Mouse (Mus musculus): Measurements from ENCODE around the gene Glra1. TPM values are rescaled to one million over a fixed set of nuclear protein-coding genes. Genes with fewer than 3 reads are reported as not detected.

The Glra1 gene
- polyA plus RNA-seq, 1 experiment: not detected

- no peak overlapping the region for H3K4me3 ChIP-seq (ENCODE audit: low read depth, low read length)
- TF ChIP-seq POLR2A (IDR thresholded peaks at IDR 0.05; ENCODE audit: low read depth, low read length) (no peak), CTCF (IDR thresholded peaks at IDR 0.05; ENCODE audit: extremely low read depth, insufficient read length, insufficient replicate concordance, low read depth, low read length) (no peak)
- 74% methylated on average over 1 of the region's 1 CpGs for WGBS
- no peaks in the 10 kb centered on the region for H3K27me3 ChIP-seq (ENCODE audit: control insufficient read depth, insufficient read depth, low read length)
- no peaks in the 10 kb centered on the region for H3K4me1 ChIP-seq (ENCODE audit: control insufficient read depth, insufficient read depth, insufficient read length, low read length)
- H3K36me3 ChIP-seq (ENCODE audit: control insufficient read depth, insufficient read depth, low read length): no peaks in the 10 kb centered on the region
- H3K27ac ChIP-seq (ENCODE audit: insufficient read depth, low read depth, low read length): no peak overlapping the region
These were observed 62.3 kb downstream of the Glra1 start for GRCm38 (mm10) chr11:55545690-55546089.

- no peaks in the 10 kb centered on the region for H3K36me3 ChIP-seq (ENCODE audit: control insufficient read depth, insufficient read depth, low read length)
- WGBS: 48% methylated on average over 4 of the region's 4 CpGs
These were observed 65.3 kb downstream of the Glra1 start for GRCm38 (mm10) chr11:55542671-55543070.

GRCm38 (mm10) chr11:55542128-55542527 lies 65.9 kb downstream of the Glra1 start:
- Histone ChIP-seq H3K27me3 (ENCODE audit: control insufficient read depth, insufficient read depth, low read length) (no peaks in the 10 kb centered on the region), H3K36me3 (ENCODE audit: control insufficient read depth, insufficient read depth, low read length) (no peaks in the 10 kb centered on the region), H3K4me1 (ENCODE audit: control insufficient read depth, insufficient read depth, insufficient read length, low read length) (no peaks in the 10 kb centered on the region), H3K4me3 (ENCODE audit: low read depth, low read length) (no peak overlapping the region), H3K27ac (ENCODE audit: insufficient read depth, low read depth, low read length) (no peak overlapping the region)
- WGBS: 35% methylated on average over 7 of the region's 7 CpGs
- TF ChIP-seq POLR2A (IDR thresholded peaks at IDR 0.05; ENCODE audit: low read depth, low read length) (no peak), CTCF (IDR thresholded peaks at IDR 0.05; ENCODE audit: extremely low read depth, insufficient read length, insufficient replicate concordance, low read depth, low read length) (no peak)

More at GRCm38 (mm10) chr11:55542671-55543070, 65.3 kb downstream of the Glra1 start:
- H3K4me1 ChIP-seq (ENCODE audit: control insufficient read depth, insufficient read depth, insufficient read length, low read length): no peaks in the 10 kb centered on the region
- H3K4me3 ChIP-seq (ENCODE audit: low read depth, low read length): no peak overlapping the region
- H3K27me3 ChIP-seq (ENCODE audit: control insufficient read depth, insufficient read depth, low read length): no peaks in the 10 kb centered on the region
- TF ChIP-seq POLR2A (IDR thresholded peaks at IDR 0.05; ENCODE audit: low read depth, low read length): no peak
- no peak for TF ChIP-seq CTCF (IDR thresholded peaks at IDR 0.05; ENCODE audit: extremely low read depth, insufficient read length, insufficient replicate concordance, low read depth, low read length)
- no peak overlapping the region for H3K27ac ChIP-seq (ENCODE audit: insufficient read depth, low read depth, low read length)

GRCm38 (mm10) chr11:55534766-55535165 lies 73.2 kb downstream of the Glra1 start:
- Histone ChIP-seq H3K27ac (ENCODE audit: insufficient read depth, low read depth, low read length) (no peak overlapping the region), H3K4me3 (ENCODE audit: low read depth, low read length) (no peak overlapping the region), H3K36me3 (ENCODE audit: control insufficient read depth, insufficient read depth, low read length) (no peaks in the 10 kb centered on the region), H3K27me3 (ENCODE audit: control insufficient read depth, insufficient read depth, low read length) (no peaks in the 10 kb centered on the region), H3K4me1 (ENCODE audit: control insufficient read depth, insufficient read depth, insufficient read length, low read length) (no peaks in the 10 kb centered on the region)
- WGBS: 33% methylated on average over 2 of the region's 2 CpGs
- TF ChIP-seq POLR2A (IDR thresholded peaks at IDR 0.05; ENCODE audit: low read depth, low read length) (no peak), CTCF (IDR thresholded peaks at IDR 0.05; ENCODE audit: extremely low read depth, insufficient read length, insufficient replicate concordance, low read depth, low read length) (no peak)

- Histone ChIP-seq H3K27me3 (ENCODE audit: control insufficient read depth, insufficient read depth, low read length) (no peaks in the 10 kb centered on the region), H3K4me1 (ENCODE audit: control insufficient read depth, insufficient read depth, insufficient read length, low read length) (no peaks in the 10 kb centered on the region), H3K27ac (ENCODE audit: insufficient read depth, low read depth, low read length) (no peak overlapping the region), H3K36me3 (ENCODE audit: control insufficient read depth, insufficient read depth, low read length) (no peaks in the 10 kb centered on the region), H3K4me3 (ENCODE audit: low read depth, low read length) (no peak overlapping the region)
- TF ChIP-seq POLR2A (IDR thresholded peaks at IDR 0.05; ENCODE audit: low read depth, low read length): no peak
- no peak for TF ChIP-seq CTCF (IDR thresholded peaks at IDR 0.05; ENCODE audit: extremely low read depth, insufficient read length, insufficient replicate concordance, low read depth, low read length)
- WGBS: 65% methylated on average over 5 of the region's 5 CpGs
These were observed 74.6 kb downstream of the Glra1 start for GRCm38 (mm10) chr11:55533378-55533777.

- H3K27ac ChIP-seq (ENCODE audit: insufficient read depth, low read depth, low read length): no peak overlapping the region
- WGBS: 76% methylated on average over 7 of the region's 7 CpGs
- TF ChIP-seq CTCF (IDR thresholded peaks at IDR 0.05; ENCODE audit: extremely low read depth, insufficient read length, insufficient replicate concordance, low read depth, low read length) (no peak), POLR2A (IDR thresholded peaks at IDR 0.05; ENCODE audit: low read depth, low read length) (no peak)
- no peaks in the 10 kb centered on the region for H3K4me1 ChIP-seq (ENCODE audit: control insufficient read depth, insufficient read depth, insufficient read length, low read length)
- H3K4me3 ChIP-seq (ENCODE audit: low read depth, low read length): no peak overlapping the region
- H3K36me3 ChIP-seq (ENCODE audit: control insufficient read depth, insufficient read depth, low read length): no peaks in the 10 kb centered on the region
- H3K27me3 ChIP-seq (ENCODE audit: control insufficient read depth, insufficient read depth, low read length): no peaks in the 10 kb centered on the region
These were observed 77.3 kb downstream of the Glra1 start for GRCm38 (mm10) chr11:55530741-55531140.

- no peaks in the 10 kb centered on the region for H3K27me3 ChIP-seq (ENCODE audit: control insufficient read depth, insufficient read depth, low read length)
- 8% methylated on average over 9 of the region's 9 CpGs for WGBS
- TF ChIP-seq CTCF (IDR thresholded peaks at IDR 0.05; ENCODE audit: extremely low read depth, insufficient read length, insufficient replicate concordance, low read depth, low read length) (peak; percentile 91; the same call in 1 of the 2 replicates), POLR2A (IDR thresholded peaks at IDR 0.05; ENCODE audit: low read depth, low read length) (no peak)
These were observed 89.0 kb downstream of the Glra1 start for GRCm38 (mm10) chr11:55518806-55519674.

More at GRCm38 (mm10) chr11:55518806-55519674, 89.0 kb downstream of the Glra1 start:
- Histone ChIP-seq H3K4me3 (ENCODE audit: low read depth, low read length) (no peak overlapping the region), H3K4me1 (ENCODE audit: control insufficient read depth, insufficient read depth, insufficient read length, low read length) (no peaks in the 10 kb centered on the region), H3K36me3 (ENCODE audit: control insufficient read depth, insufficient read depth, low read length) (no peaks in the 10 kb centered on the region), H3K27ac (ENCODE audit: insufficient read depth, low read depth, low read length) (no peak overlapping the region)
